Mouse (Mus musculus) kidney, embryonic 16.5 days (tissue): ENCODE measurements around the gene Utp20. TPM values are rescaled to one million over a fixed set of nuclear protein-coding genes. Genes with fewer than 3 reads are reported as not detected.

Source experiments
- ATAC-seq: fragments of 200-750 bp; cut with Nextera tagmentation; 2 replicates; pipeline ENCODE4 v1.8.0; 2017; ENCODE audit warnings: moderate TSS enrichment; ENCODE audit not compliant: low FRiP score, low TSS enrichment
- H3K27ac ChIP-seq: fragments of 300-500 bp; sonication (generic); 2 replicates; pipeline ENCODE4 v1.5.1; 2014; ENCODE audit warnings: low read length
- H3K27me3 ChIP-seq: fragments of 300-500 bp; sonication (generic); 2 replicates; pipeline ENCODE4 v1.6.1; 2014; ENCODE audit warnings: low read length, control low read depth, mixed read lengths; ENCODE audit not compliant: insufficient read depth
- H3K36me3 ChIP-seq: fragments of 300-500 bp; sonication (generic); 2 replicates; pipeline ENCODE4 v1.6.1; 2014; ENCODE audit warnings: low read length, control low read depth, mixed read lengths; ENCODE audit not compliant: insufficient read depth
- H3K4me1 ChIP-seq: fragments of 300-500 bp; sonication (generic); 2 replicates; pipeline ENCODE4 v1.6.1; 2014; ENCODE audit warnings: low read length, control low read depth, mixed read lengths; ENCODE audit not compliant: insufficient read depth
- H3K4me2 ChIP-seq: fragments of 300-500 bp; sonication (generic); replicated peaks from 2 replicates; pipeline ENCODE4 v1.6.1; 2014; ENCODE audit warnings: low read depth, low read length
- H3K4me3 ChIP-seq: fragments of 300-500 bp; sonication (generic); 2 replicates; pipeline ENCODE4 v1.5.1; 2014; ENCODE audit warnings: mild to moderate bottlenecking, low read length
- H3K9ac ChIP-seq: fragments of 300-500 bp; sonication (generic); replicated peaks from 2 replicates; pipeline ENCODE4 v1.6.1; 2014; ENCODE audit warnings: low read length
- H3K9me3 ChIP-seq: fragments of 300-500 bp; sonication (generic); 2 replicates; pipeline ENCODE4 v1.6.1; 2016; ENCODE audit warnings: low read length, control low read depth
- WGBS: fragments of 180-500 bp; shearing (Covaris S2); extraction: QIAGEN DNeasy Blood & Tissue Kit; methylation state at CpG from one replicate; pipeline ENCODE4 v1.1.7; 2014; 5-methylcytosine and 5-hydroxymethylcytosine counted together
- polyA plus RNA-seq: library from polyadenylated mRNA; unstranded; fragments of >200 nt; fragmentation: Nextera tagmentation; extraction: Ambion mirVana; gene quantifications from 2 replicates; pipeline ENCODE4 v1.2.1, GENCODE M21; 2015

The Utp20 gene
- 16.8 and 18.7 TPM in 2 replicates for polyA plus RNA-seq

DNA sequence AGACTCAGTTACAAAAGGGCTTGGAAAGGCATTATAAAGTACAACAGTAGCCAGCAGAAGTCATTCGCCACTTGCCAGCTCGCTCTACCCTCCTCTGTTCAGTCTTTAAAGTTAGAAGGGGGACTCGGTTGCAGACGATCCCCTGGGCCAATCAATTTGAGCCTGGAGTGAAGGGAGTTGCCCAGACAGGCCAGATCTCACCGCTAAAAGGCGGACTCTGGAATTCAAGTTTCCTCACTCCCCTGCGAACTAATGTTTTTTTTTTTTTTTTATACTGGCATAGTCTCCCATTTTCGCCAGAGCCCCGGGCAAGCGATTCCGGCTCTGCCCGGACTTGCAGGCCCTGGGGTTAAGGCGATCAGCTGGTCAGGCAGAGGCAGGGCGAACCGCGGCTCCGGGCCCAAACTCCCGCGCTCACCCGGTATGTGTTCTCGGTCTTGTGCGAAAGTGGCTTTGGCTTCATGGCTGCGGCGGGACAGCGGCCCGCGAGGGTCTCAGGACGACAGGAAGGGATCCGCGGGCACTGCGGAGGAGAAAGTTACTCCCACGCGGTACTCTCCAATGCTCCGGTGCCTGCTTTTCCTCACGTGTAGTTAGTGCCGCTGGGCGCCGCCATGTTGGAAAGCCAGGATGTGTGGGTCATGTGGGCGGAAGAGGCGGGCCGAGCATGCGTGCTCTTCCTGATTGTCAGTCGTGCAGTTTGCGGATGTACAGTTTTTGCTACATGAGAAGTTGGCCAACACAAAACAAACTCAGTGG lies at the start of gene Utp20:
Gene Utp20 (minus strand): TSS at position 617 of the 759 bp plus-strand sequence.
- Histone ChIP-seq H3K36me3 (peaks cover 26% of the 10 kb centered on the region), H3K4me1 (peaks cover 5% of the 10 kb centered on the region), H3K4me2 (peak within 1 kb of the TSS; percentile 90), H3K27me3 (no peaks in the 10 kb centered on the region), H3K9ac (peak within 1 kb of the TSS; percentile 73), H3K27ac (peak within 1 kb of the TSS; percentile 40; the same call in 1 of the 2 replicates), H3K4me3 (peak within 1 kb of the TSS; percentile 87), H3K9me3 (no peaks in the 10 kb centered on the region)
- WGBS = under 1% methylated on average over 44 of the region's 44 CpGs
- ATAC-seq = peak; percentile 99

DNA sequence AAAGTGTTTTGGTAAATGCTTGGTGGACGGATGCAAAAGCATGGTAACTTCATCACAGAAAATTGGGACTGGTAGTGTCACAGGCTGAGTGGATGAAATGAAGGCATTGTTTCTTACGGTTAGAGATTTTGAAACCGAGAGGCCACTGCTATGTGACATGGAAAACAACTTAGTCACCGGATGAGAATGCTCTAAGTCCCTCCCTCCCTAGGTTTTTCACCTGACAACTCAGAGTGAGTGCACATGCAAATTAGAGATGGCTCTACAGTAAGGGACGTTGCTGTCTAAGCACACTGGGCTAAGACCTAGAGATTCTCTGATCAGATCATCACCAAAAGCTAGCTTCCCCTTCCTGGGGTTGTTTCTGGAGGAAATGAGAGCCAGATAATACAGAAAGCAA lies 48.3 kb upstream of the Utp20 start:
- no peak overlapping the region for H3K9ac ChIP-seq
- no peaks in the 10 kb centered on the region for H3K9me3 ChIP-seq
- no peaks in the 10 kb centered on the region; the same call in 1 of the 2 replicates for H3K27me3 ChIP-seq
- ATAC-seq = no peak
- H3K4me1 ChIP-seq = no peaks in the 10 kb centered on the region
- H3K27ac ChIP-seq = no peak overlapping the region
- no peak overlapping the region for H3K4me2 ChIP-seq
- no peaks in the 10 kb centered on the region for H3K36me3 ChIP-seq
- WGBS = 69% methylated on average over 5 of the region's 5 CpGs
- H3K4me3 ChIP-seq = no peak overlapping the region

DNA sequence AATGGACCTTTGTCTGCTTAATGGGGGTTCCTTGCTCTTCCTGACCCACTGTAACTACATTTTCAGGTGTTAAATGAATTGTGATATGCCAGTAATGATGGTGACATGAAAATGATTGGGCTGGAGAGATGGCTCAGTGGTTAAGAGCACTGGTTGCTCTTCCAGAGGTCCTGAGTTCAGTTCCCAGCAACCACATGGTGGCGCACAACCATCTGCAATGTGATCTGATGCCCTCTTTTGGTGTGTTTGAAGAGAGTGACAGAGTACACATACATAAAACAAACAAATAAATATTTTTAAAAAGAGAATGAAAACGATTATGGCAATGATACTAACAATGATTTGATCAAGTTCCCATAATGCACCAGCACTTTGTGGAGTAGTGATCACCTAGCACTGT lies 39.4 kb upstream of the Utp20 start:
- Histone ChIP-seq H3K9ac (no peak overlapping the region), H3K4me2 (no peak overlapping the region), H3K4me1 (no peaks in the 10 kb centered on the region), H3K27ac (no peak overlapping the region), H3K9me3 (no peaks in the 10 kb centered on the region), H3K4me3 (no peak overlapping the region), H3K36me3 (no peaks in the 10 kb centered on the region), H3K27me3 (no peaks in the 10 kb centered on the region)
- WGBS = 69% methylated on average over 2 of the region's 2 CpGs
- no peak for ATAC-seq

DNA sequence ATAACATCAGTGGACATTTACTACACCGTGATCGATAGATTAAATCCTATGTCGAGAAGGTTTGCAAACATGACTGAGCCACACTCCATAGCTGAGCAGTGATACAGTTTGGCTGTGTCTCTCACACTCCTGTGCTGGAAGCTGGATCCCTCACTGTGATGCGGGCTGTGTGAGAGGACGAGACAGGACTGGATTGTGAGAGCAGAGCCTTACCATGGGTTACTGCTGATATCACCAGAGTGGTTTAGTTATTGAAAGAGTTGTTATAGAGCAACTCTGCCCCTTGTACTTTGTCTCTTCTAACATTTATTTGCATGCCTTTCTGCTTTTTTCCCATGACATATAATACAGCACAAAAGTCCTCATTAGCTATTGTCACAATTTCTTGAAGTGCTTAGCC lies 35.7 kb upstream of the Utp20 start:
- Histone ChIP-seq H3K4me1 (no peaks in the 10 kb centered on the region), H3K9ac (no peak overlapping the region), H3K27me3 (no peaks in the 10 kb centered on the region), H3K4me3 (no peak overlapping the region), H3K4me2 (no peak overlapping the region), H3K27ac (no peak overlapping the region), H3K36me3 (no peaks in the 10 kb centered on the region), H3K9me3 (no peaks in the 10 kb centered on the region)
- ATAC-seq = no peak
- WGBS = 59% methylated on average over 5 of the region's 5 CpGs

DNA sequence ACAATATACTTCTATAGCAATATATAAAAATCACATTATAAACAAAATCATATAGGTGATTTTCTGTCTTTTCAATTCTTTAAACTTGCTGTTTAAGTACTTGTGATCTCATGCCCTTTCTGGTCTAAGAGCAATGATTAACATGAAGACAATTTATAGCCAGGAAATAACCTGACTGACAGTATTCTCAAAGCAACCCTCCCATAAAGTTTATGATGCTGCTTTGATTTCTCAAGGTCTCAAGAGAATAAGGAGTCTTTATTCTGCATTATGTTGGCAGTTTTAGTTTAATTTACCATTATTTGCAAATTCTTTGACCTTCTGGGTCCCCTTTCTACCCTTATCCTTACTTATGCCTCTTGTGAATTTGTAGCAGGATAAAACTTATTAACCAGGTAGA lies 34.8 kb upstream of the Utp20 start:
- ATAC-seq = no peak
- H3K4me1 ChIP-seq = no peaks in the 10 kb centered on the region
- H3K9me3 ChIP-seq = no peaks in the 10 kb centered on the region
- H3K27ac ChIP-seq = no peak overlapping the region
- no peak overlapping the region for H3K9ac ChIP-seq
- H3K4me2 ChIP-seq = no peak overlapping the region
- no peaks in the 10 kb centered on the region for H3K36me3 ChIP-seq
- no peaks in the 10 kb centered on the region for H3K27me3 ChIP-seq
- H3K4me3 ChIP-seq = no peak overlapping the region

DNA sequence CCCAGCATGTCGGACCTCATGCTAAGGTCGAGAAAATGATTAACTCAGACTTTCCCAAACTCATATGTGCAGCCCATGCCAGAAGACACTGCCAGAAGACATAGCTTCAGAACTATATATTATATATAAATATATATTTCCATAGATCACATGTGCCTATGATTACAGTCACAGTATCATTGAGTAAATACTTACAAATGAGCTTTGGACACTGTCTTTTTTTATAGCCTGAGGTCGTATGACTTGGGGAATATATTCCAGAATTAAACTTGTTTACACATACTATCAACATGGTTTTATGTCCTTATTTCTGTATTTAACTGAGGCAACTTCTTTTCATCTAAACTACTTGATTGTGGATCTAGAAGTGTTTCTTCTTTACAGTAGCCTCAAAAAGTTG lies 34.3 kb upstream of the Utp20 start:
- Histone ChIP-seq H3K27me3 (no peaks in the 10 kb centered on the region), H3K4me3 (no peak overlapping the region), H3K9me3 (no peaks in the 10 kb centered on the region), H3K4me2 (no peak overlapping the region), H3K36me3 (no peaks in the 10 kb centered on the region), H3K9ac (no peak overlapping the region), H3K4me1 (no peaks in the 10 kb centered on the region), H3K27ac (no peak overlapping the region)
- no peak for ATAC-seq
- 56% methylated on average over 3 of the region's 3 CpGs for WGBS

DNA sequence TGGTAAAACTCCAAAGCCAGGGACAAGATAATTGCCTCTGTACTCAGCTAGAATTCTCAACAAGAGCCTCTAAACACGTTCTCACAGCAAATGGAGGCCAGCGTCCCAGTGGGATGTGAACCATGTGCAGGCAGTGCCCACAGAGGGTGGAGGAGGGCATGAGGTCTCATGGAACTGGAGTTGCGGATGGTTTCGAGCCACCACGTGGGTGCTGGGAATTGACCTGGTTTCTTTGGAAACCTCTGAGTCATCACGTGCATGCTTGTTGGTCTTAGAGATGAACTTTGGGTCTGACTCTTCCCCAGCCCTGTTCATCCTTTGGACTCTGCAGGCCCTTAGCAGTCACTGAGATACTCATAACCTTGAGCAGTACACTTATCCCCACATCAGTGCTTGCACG lies 26.7 kb upstream of the Utp20 start:
- H3K4me1 ChIP-seq = no peaks in the 10 kb centered on the region
- no peaks in the 10 kb centered on the region for H3K27me3 ChIP-seq
- no peaks in the 10 kb centered on the region for H3K9me3 ChIP-seq
- H3K9ac ChIP-seq = no peak overlapping the region
- WGBS = 86% methylated on average over 7 of the region's 7 CpGs
- no peak overlapping the region for H3K4me2 ChIP-seq
- H3K36me3 ChIP-seq = no peaks in the 10 kb centered on the region
- no peak overlapping the region for H3K27ac ChIP-seq
- H3K4me3 ChIP-seq = no peak overlapping the region
- ATAC-seq = no peak

DNA sequence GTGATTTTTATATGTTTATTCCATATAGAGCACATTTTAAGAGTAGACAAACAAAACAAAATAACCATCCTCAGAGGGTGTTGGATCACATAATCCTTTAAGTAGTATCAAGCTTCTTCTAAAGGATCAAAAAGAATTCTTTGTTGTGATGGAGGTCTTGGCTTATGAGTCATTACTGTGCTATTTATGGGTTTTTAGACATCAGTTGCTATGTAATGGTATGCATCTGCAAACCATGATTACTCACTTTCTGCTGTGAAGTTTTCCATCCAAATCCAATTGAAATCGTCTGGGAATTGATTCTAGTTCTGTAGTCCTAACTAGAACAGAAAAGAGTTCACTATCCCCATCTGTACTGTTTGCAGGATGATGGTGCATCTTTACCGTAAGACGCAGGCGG lies 23.4 kb upstream of the Utp20 start:
- Histone ChIP-seq H3K27ac (no peak overlapping the region), H3K36me3 (no peaks in the 10 kb centered on the region), H3K27me3 (no peaks in the 10 kb centered on the region), H3K9me3 (no peaks in the 10 kb centered on the region), H3K4me2 (no peak overlapping the region), H3K9ac (no peak overlapping the region), H3K4me3 (no peak overlapping the region), H3K4me1 (no peaks in the 10 kb centered on the region)
- WGBS = 89% methylated on average over 4 of the region's 4 CpGs
- no peak for ATAC-seq

DNA sequence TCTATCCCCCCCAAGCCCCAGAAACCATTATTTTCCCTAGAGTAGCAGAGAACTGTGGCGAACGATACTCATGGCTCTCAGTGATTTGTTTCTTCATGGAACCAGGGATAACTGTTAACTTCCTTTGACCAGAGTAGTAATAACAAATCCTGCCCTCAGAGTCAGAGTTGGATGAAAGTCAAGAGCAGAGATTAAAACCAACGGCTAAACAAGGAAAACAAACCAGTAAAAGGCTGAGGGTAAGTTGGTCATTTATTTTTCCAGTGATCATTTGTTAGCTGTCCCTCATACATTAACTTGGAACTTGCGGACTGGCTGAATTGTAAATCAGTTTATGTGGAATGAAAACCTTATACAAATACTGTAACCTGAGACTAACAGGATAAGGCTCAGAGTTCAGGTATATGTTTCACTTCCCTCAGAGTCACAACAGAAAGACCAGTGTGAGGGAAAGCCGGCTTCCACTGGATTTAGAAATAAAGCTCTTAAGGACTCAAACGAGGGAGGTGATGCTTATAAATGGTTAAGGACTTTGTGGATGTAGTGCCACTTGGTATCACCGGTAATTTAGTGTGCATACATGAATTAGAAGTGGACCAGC lies 22.4 kb upstream of the Utp20 start:
- Histone ChIP-seq H3K9ac (no peak overlapping the region), H3K4me2 (no peak overlapping the region), H3K4me3 (no peak overlapping the region), H3K36me3 (no peaks in the 10 kb centered on the region), H3K27ac (peak overlapping the region; percentile 16; the same call in 1 of the 2 replicates), H3K9me3 (no peaks in the 10 kb centered on the region), H3K27me3 (no peaks in the 10 kb centered on the region), H3K4me1 (no peaks in the 10 kb centered on the region)
- ATAC-seq = peak; percentile 63
- 31% methylated on average over 7 of the region's 7 CpGs for WGBS

DNA sequence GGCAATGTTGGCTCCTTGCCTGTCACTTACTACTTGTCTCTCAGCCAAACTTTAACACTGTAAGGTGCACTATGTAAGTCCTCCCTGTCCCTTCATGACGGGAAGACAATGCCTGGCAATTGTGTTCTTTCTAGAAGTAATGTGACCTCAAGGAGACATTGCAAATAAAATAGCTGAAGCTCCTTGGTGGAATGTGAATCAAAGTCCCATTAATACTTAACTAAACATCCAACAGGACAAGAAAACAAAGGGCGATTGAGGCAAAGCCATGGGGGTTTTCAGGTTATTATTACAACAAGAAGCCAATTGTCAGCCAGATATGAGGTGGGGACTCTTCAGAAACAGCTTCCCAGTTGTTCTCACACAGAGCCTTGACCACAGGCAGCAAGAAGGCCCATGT lies 7.6 kb upstream of the Utp20 start:
- no peak for ATAC-seq
- Histone ChIP-seq H3K27me3 (no peaks in the 10 kb centered on the region), H3K4me3 (no peak overlapping the region), H3K36me3 (no peaks in the 10 kb centered on the region), H3K27ac (no peak overlapping the region), H3K9ac (no peak overlapping the region), H3K4me1 (no peaks in the 10 kb centered on the region), H3K9me3 (no peaks in the 10 kb centered on the region), H3K4me2 (no peak overlapping the region)
- 65% methylated on average over 2 of the region's 2 CpGs for WGBS
